ENCODE assay signal across 7 mouse cellular contexts in the genomic region with DNA sequence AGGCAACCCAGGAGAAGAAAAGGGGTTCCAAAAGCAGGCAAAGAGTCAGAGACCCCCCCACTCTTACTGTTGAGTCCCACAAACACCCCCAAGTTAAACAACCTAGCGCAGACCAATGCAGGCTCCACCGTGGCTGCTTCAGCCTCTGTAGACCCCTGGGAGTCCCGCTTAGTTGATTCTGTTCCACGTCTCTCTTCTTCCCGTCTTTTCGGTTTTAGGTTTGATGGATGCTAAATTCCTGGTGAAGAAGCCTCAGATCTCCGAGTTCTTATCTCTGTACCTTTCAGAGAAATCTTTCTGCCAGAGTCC. TPM values are rescaled to one million over a fixed set of nuclear protein-coding genes. Genes with fewer than 3 reads are reported as not detected.
DNase-seq lines count a peak whose midpoint lies in the region; ATAC-seq and TF ChIP-seq lines count a peak whose summit lies in the region.

No protein-coding gene starts in this region.

- peak overlapping the region; percentile 23; the same call in 1 of the 2 replicates for H3K4me3 ChIP-seq in neural tube, embryonic 11.5 days (ENCODE audit: low read depth, low read length)
- H3K4me3 ChIP-seq in forebrain, embryonic 13.5 days: peak overlapping the region; percentile 27
- peak overlapping the region; percentile 38 for H3K4me3 ChIP-seq in liver, embryonic 12.5 days
- H3K4me3 ChIP-seq in stomach, postnatal 0 days (ENCODE audit: low read depth, low read length): peak overlapping the region; percentile 14

- no peaks in the 10 kb centered on the region for H3K9me3 ChIP-seq in neural tube, embryonic 11.5 days (ENCODE audit: control insufficient read depth, low read length)
- no peaks in the 10 kb centered on the region for H3K9me3 ChIP-seq in forebrain, embryonic 13.5 days (replicated peaks)
- no peaks in the 10 kb centered on the region for H3K9me3 ChIP-seq in liver, embryonic 12.5 days (replicated peaks)
- no peaks in the 10 kb centered on the region for H3K9me3 ChIP-seq in stomach, postnatal 0 days (ENCODE audit: control insufficient read depth, low read length)

- WGBS in neural tube, embryonic 11.5 days: 4% methylated on average over 7 of the region's 7 CpGs
- WGBS in forebrain, embryonic 13.5 days: 5% methylated on average over 7 of the region's 7 CpGs
- WGBS in liver, embryonic 12.5 days (ENCODE audit: insufficient replicate concordance): 3% methylated on average over 7 of the region's 7 CpGs
- WGBS in stomach, postnatal 0 days: 2% methylated on average over 7 of the region's 7 CpGs

- ATAC-seq in neural tube, embryonic 11.5 days (ENCODE audit: insufficient read depth, low FRiP score, low TSS enrichment): no peak
- ATAC-seq in forebrain, embryonic 13.5 days: no peak
- no peak for ATAC-seq in liver, embryonic 12.5 days
- ATAC-seq in stomach, postnatal 0 days (ENCODE audit: low FRiP score, low TSS enrichment): no peak

- no peaks in the 10 kb centered on the region for H3K27me3 ChIP-seq in neural tube, embryonic 11.5 days (ENCODE audit: control insufficient read depth, insufficient read depth, low read length)
- no peaks in the 10 kb centered on the region for H3K27me3 ChIP-seq in forebrain, embryonic 13.5 days
- H3K27me3 ChIP-seq in liver, embryonic 12.5 days (replicated peaks): peaks cover 14% of the 10 kb centered on the region; the same call in 1 of the 2 replicates
- H3K27me3 ChIP-seq in stomach, postnatal 0 days (ENCODE audit: control insufficient read depth, insufficient read depth, low read length): no peaks in the 10 kb centered on the region

- DNase-seq in neural tube, embryonic 11.5 days (ENCODE audit: low spot score): no peak
- no peak for DNase-seq in neural tube, embryonic 10.5 days (ENCODE audit: extremely low spot score, low spot score)
- no peak for DNase-seq in stomach, postnatal 0 days (ENCODE audit: low spot score)
- no peak for DNase-seq in embryo, embryonic 10.5 days (ENCODE audit: low spot score)
- no peak for DNase-seq in thymus, postnatal 25 days

- peak overlapping the region; percentile 53 for H3K4me2 ChIP-seq in neural tube, embryonic 11.5 days (ENCODE audit: low read depth)
- H3K4me2 ChIP-seq in forebrain, embryonic 13.5 days: peak overlapping the region; percentile 59
- peak overlapping the region; percentile 63 for H3K4me2 ChIP-seq in liver, embryonic 12.5 days
- peak overlapping the region; percentile 48 for H3K4me2 ChIP-seq in stomach, postnatal 0 days (replicated peaks; ENCODE audit: low read depth)

- no peak overlapping the region for H3K27ac ChIP-seq in neural tube, embryonic 11.5 days (ENCODE audit: low read depth, low read length)
- no peak overlapping the region for H3K27ac ChIP-seq in forebrain, embryonic 13.5 days
- H3K27ac ChIP-seq in liver, embryonic 12.5 days: no peak overlapping the region
- no peak overlapping the region for H3K27ac ChIP-seq in stomach, postnatal 0 days (replicated peaks)

- no peak for TF ChIP-seq CTCF in stomach, postnatal 0 days (IDR thresholded peaks at IDR 0.05; ENCODE audit: low read depth)

- TF ChIP-seq EP300 in stomach, postnatal 0 days (optimal IDR thresholded peaks at IDR 0.05): no peak

- H3K9ac ChIP-seq in neural tube, embryonic 11.5 days (ENCODE audit: low read length): no peak overlapping the region
- peak overlapping the region; percentile 43; the same call in 1 of the 2 replicates for H3K9ac ChIP-seq in forebrain, embryonic 13.5 days
- H3K9ac ChIP-seq in liver, embryonic 12.5 days: 0 out of 2 replicates have a peak overlapping the region, but pooled peaks have one; percentile 4
- no peak overlapping the region for H3K9ac ChIP-seq in stomach, postnatal 0 days (ENCODE audit: low read length)

- H3K4me1 ChIP-seq in neural tube, embryonic 11.5 days (ENCODE audit: control insufficient read depth, insufficient read depth, low read length): no peaks in the 10 kb centered on the region
- H3K4me1 ChIP-seq in forebrain, embryonic 13.5 days: peaks cover 17% of the 10 kb centered on the region
- H3K4me1 ChIP-seq in liver, embryonic 12.5 days: peaks cover 19% of the 10 kb centered on the region
- H3K4me1 ChIP-seq in stomach, postnatal 0 days (replicated peaks; ENCODE audit: control insufficient read depth, insufficient read depth): no peaks in the 10 kb centered on the region

- no peaks in the 10 kb centered on the region for H3K36me3 ChIP-seq in neural tube, embryonic 11.5 days (ENCODE audit: control insufficient read depth, insufficient read depth, low read length)
- no peaks in the 10 kb centered on the region for H3K36me3 ChIP-seq in forebrain, embryonic 13.5 days (ENCODE audit: poor library complexity, severe bottlenecking)
- H3K36me3 ChIP-seq in liver, embryonic 12.5 days: no peaks in the 10 kb centered on the region
- H3K36me3 ChIP-seq in stomach, postnatal 0 days (ENCODE audit: control insufficient read depth, insufficient read depth, low read length): no peaks in the 10 kb centered on the region

RNA-seq across cellular contexts. Expression of a gene that starts 26.5 kb away (rescaled TPM):
- polyA plus RNA-seq in neural tube, embryonic 11.5 days (2014; fragmentation: Nextera tagmentation; extraction: Ambion mirVana): 3.6 and 3.7 TPM in 2 replicates
- 4.2 and 4.6 TPM in 2 replicates for polyA plus RNA-seq in forebrain, embryonic 13.5 days (2015; fragmentation: Nextera tagmentation; extraction: Ambion mirVana)
- polyA plus RNA-seq in liver, embryonic 12.5 days (2016; fragmentation: Nextera tagmentation; extraction: Ambion mirVana): 0.12 and 0.15 TPM in 2 replicates
- 3.2 and 3.8 TPM in 2 replicates for polyA plus RNA-seq in stomach, postnatal 0 days (2015; fragmentation: Nextera tagmentation; extraction: Ambion mirVana)

RNA-seq across cellular contexts. Expression of a gene that starts 52.3 kb away (rescaled TPM):
- polyA plus RNA-seq in neural tube, embryonic 11.5 days (2014; fragmentation: Nextera tagmentation; extraction: Ambion mirVana): 10.3 and 11.0 TPM in 2 replicates
- polyA plus RNA-seq in forebrain, embryonic 13.5 days (2015; fragmentation: Nextera tagmentation; extraction: Ambion mirVana): 8.6 and 14.1 TPM in 2 replicates
- 2.7 TPM in 2 replicates for polyA plus RNA-seq in liver, embryonic 12.5 days (2016; fragmentation: Nextera tagmentation; extraction: Ambion mirVana)
- polyA plus RNA-seq in stomach, postnatal 0 days (2015; fragmentation: Nextera tagmentation; extraction: Ambion mirVana): 5.1 TPM in 2 replicates

Comparison
In these comparisons a context has a peak if more than half of its experiments do, and no peak if none do; other contexts are left out.
1. H3K9ac ChIP-seq: peak in forebrain, embryonic 13.5 days (single experiment) and liver, embryonic 12.5 days (single experiment); none in neural tube, embryonic 11.5 days (single experiment) and stomach, postnatal 0 days (single experiment).
2. Peak in every context shown above with its lines, with median percentiles within 50 percentile points of each other: H3K4me2 ChIP-seq and H3K4me3 ChIP-seq.